Mouse (Mus musculus) CH12.LX (cell line): ENCODE measurements around the gene Rnf31. TPM values are rescaled to one million over a fixed set of nuclear protein-coding genes. Genes with fewer than 3 reads are reported as not detected.
A peak's percentile ranks its signal among the peaks of the same experiment; 100 is the strongest.

Source experiments
- DNase-seq: peaks from one replicate; pipeline ENCODE4 v3.0.0-alpha.2; 2013; ENCODE audit errors: extremely low read depth
- H3K27ac ChIP-seq: 2 replicates; pipeline ENCODE4 v1.5.1; 2012; ENCODE audit warnings: low read depth, mild to moderate bottlenecking, control low read depth, moderate library complexity; ENCODE audit not compliant: insufficient read depth
- H3K27me3 ChIP-seq: replicated peaks from 2 replicates; pipeline ENCODE3; 2012; ENCODE audit warnings: inconsistent platforms
- H3K36me3 ChIP-seq, 2 experiments: replicated peaks in 1 of 2; 2 replicates each; pipeline versions ENCODE3 to v1.6.1; 2012; ENCODE audit warnings: inconsistent platforms in 1 of 2, low read length in 1 of 2, mild to moderate bottlenecking in 1 of 2, mixed read lengths in 1 of 2, moderate library complexity in 1 of 2; ENCODE audit not compliant: control insufficient read depth in 1 of 2, insufficient read depth in 1 of 2
- H3K4me1 ChIP-seq, 2 experiments: 2 replicates each; pipeline ENCODE4 v1.6.1; 2012; ENCODE audit warnings: inconsistent platforms in 1 of 2, moderate library complexity in 1 of 2; ENCODE audit not compliant: insufficient read depth in 2 of 2, control insufficient read depth in 1 of 2
- H3K4me2 ChIP-seq: 2 replicates; pipeline ENCODE4 v1.6.1; 2012; ENCODE audit warnings: low read depth, mild to moderate bottlenecking, control low read depth; ENCODE audit not compliant: poor library complexity, insufficient read depth, severe bottlenecking
- H3K4me3 ChIP-seq, 3 experiments: fragments of 150-350 bp in 1 of 3; sonication (generic) in 1 of 3; replicated peaks in 1 of 3; 2 replicates each; pipeline versions ENCODE3 to v1.5.1; 2011 to 2012; ENCODE audit warnings: low read depth in 2 of 3, low read length in 2 of 3, mild to moderate bottlenecking in 2 of 3, moderate library complexity in 2 of 3, control low read depth in 1 of 3, improper control_type of control experiment in 1 of 3, inconsistent platforms in 1 of 3, mixed read lengths in 1 of 3; ENCODE audit not compliant: poor library complexity in 1 of 3
- H3K79me2 ChIP-seq: replicated peaks from 2 replicates; pipeline ENCODE4 v1.6.1; 2012; ENCODE audit warnings: mild to moderate bottlenecking, moderate library complexity; ENCODE audit not compliant: control insufficient read depth, poor library complexity, insufficient read depth, severe bottlenecking; ENCODE audit errors: extremely low read depth
- H3K9ac ChIP-seq: 2 replicates; pipeline ENCODE4 v1.6.1; 2012; ENCODE audit warnings: low read depth, mild to moderate bottlenecking, control low read depth, moderate library complexity; ENCODE audit not compliant: insufficient read depth
- H3K9me3 ChIP-seq: replicated peaks from 2 replicates; pipeline ENCODE3; 2012; ENCODE audit warnings: low read length, inconsistent platforms, mixed read lengths
- BHLHE40 ChIP-seq: IDR thresholded peaks from 2 replicates; pipeline ENCODE4 v1.6.1; 2011; ENCODE audit warnings: mild to moderate bottlenecking, low read depth, low read length, improper control_type of control experiment
- CHD1 ChIP-seq: IDR thresholded peaks from 2 replicates; pipeline ENCODE4 v1.6.1; 2012; ENCODE audit warnings: low read depth, low read length, improper control_type of control experiment, inconsistent platforms
- CHD2 ChIP-seq: IDR thresholded peaks from 2 replicates; pipeline ENCODE4 v1.6.1; 2011; ENCODE audit warnings: low read length, improper control_type of control experiment
- CTCF ChIP-seq, 2 experiments: IDR thresholded peaks in 1 of 2; conservative IDR thresholded peaks in 1 of 2; 2 replicates each; pipeline ENCODE4 v1.5.1; 2011 to 2012; ENCODE audit warnings: low read depth in 2 of 2, low read length in 2 of 2, improper control_type of control experiment in 1 of 2, inconsistent platforms in 1 of 2, mild to moderate bottlenecking in 1 of 2, moderate library complexity in 1 of 2
- E2F4 ChIP-seq: IDR thresholded peaks from 2 replicates; pipeline ENCODE4 v1.6.1; 2011; ENCODE audit warnings: low read depth, low read length, improper control_type of control experiment; ENCODE audit not compliant: insufficient replicate concordance
- ELF1 ChIP-seq: IDR thresholded peaks from 2 replicates; pipeline ENCODE4 v1.6.1; 2014; ENCODE audit warnings: low read depth, mild to moderate bottlenecking, inconsistent platforms, low read length, improper control_type of control experiment
- ETS1 ChIP-seq: conservative IDR thresholded peaks from 2 replicates; pipeline ENCODE4 v1.6.1; 2012; ENCODE audit warnings: low read depth, mild to moderate bottlenecking, inconsistent platforms, low read length, improper control_type of control experiment, moderate library complexity
- IRF4 ChIP-seq: IDR thresholded peaks from 2 replicates; pipeline ENCODE4 v1.6.1; 2014; ENCODE audit warnings: low read depth, mild to moderate bottlenecking, inconsistent platforms, low read length, improper control_type of control experiment
- JUN ChIP-seq: IDR thresholded peaks from 2 replicates; pipeline ENCODE4 v1.6.1; 2011; ENCODE audit warnings: low read depth, mild to moderate bottlenecking, low read length, improper control_type of control experiment, moderate library complexity; ENCODE audit not compliant: insufficient read depth
- JUND ChIP-seq: conservative IDR thresholded peaks from 2 replicates; pipeline ENCODE4 v1.6.1; 2011; ENCODE audit warnings: low read depth, low read length, improper control_type of control experiment
- MAFK ChIP-seq: IDR thresholded peaks from 2 replicates; pipeline ENCODE4 v1.6.1; 2011; ENCODE audit warnings: low read length, improper control_type of control experiment; ENCODE audit not compliant: insufficient replicate concordance
- MAX ChIP-seq: IDR thresholded peaks from 2 replicates; pipeline ENCODE4 v1.6.1; 2011; ENCODE audit warnings: low read length, improper control_type of control experiment
- MAZ ChIP-seq: IDR thresholded peaks from 2 replicates; pipeline ENCODE4 v1.6.1; 2012; ENCODE audit warnings: low read depth, mild to moderate bottlenecking, inconsistent platforms, low read length, improper control_type of control experiment, moderate library complexity
- MEF2A ChIP-seq: IDR thresholded peaks from 2 replicates; pipeline ENCODE4 v1.6.1; 2014; ENCODE audit warnings: low read depth, mild to moderate bottlenecking, inconsistent platforms, low read length, improper control_type of control experiment, borderline replicate concordance
- MXI1 ChIP-seq: IDR thresholded peaks from 2 replicates; pipeline ENCODE4 v1.6.1; 2011; ENCODE audit warnings: mild to moderate bottlenecking, low read depth, low read length, improper control_type of control experiment
- MYC ChIP-seq: IDR thresholded peaks from 2 replicates; pipeline ENCODE4 v1.6.1; 2011; ENCODE audit warnings: low read depth, mild to moderate bottlenecking, improper control_type of control experiment, low read length
- NELFE ChIP-seq: IDR thresholded peaks from 2 replicates; pipeline ENCODE4 v1.6.1; 2011; ENCODE audit warnings: low read depth, low read length, improper control_type of control experiment
- NRF1 ChIP-seq: IDR thresholded peaks from 2 replicates; pipeline ENCODE4 v1.6.1; 2014; ENCODE audit warnings: low read depth, mild to moderate bottlenecking, inconsistent platforms, low read length, improper control_type of control experiment, moderate library complexity
- POLR2A ChIP-seq: IDR thresholded peaks from 2 replicates; pipeline ENCODE4 v1.6.1; 2011; ENCODE audit warnings: low read depth, mild to moderate bottlenecking, improper control_type of control experiment, low read length
- POLR2AphosphoS2 ChIP-seq: IDR thresholded peaks from 2 replicates; pipeline ENCODE4 v1.6.1; 2011; ENCODE audit warnings: low read depth, low read length, improper control_type of control experiment
- RAD21 ChIP-seq: IDR thresholded peaks from 2 replicates; pipeline ENCODE4 v1.6.1; 2011; ENCODE audit warnings: low read depth, mild to moderate bottlenecking, low read length, improper control_type of control experiment, moderate library complexity
- RCOR1 ChIP-seq: conservative IDR thresholded peaks from 2 replicates; pipeline ENCODE4 v1.6.1; 2012; ENCODE audit warnings: low read depth, mild to moderate bottlenecking, inconsistent platforms, low read length, improper control_type of control experiment
- TBP ChIP-seq: conservative IDR thresholded peaks from 2 replicates; pipeline ENCODE4 v1.6.1; 2011; ENCODE audit warnings: low read depth, low read length, improper control_type of control experiment
- UBTF ChIP-seq: IDR thresholded peaks from 2 replicates; pipeline ENCODE4 v1.6.1; 2012; ENCODE audit warnings: low read depth, mild to moderate bottlenecking, inconsistent platforms, low read length, improper control_type of control experiment, moderate library complexity
- USF1 ChIP-seq: IDR thresholded peaks from 2 replicates; pipeline ENCODE4 v1.6.1; 2014; ENCODE audit warnings: low read depth, mild to moderate bottlenecking, inconsistent platforms, low read length, improper control_type of control experiment
- USF2 ChIP-seq: conservative IDR thresholded peaks from 2 replicates; pipeline ENCODE4 v1.6.1; 2011; ENCODE audit warnings: low read depth, low read length, improper control_type of control experiment
- ZKSCAN1 ChIP-seq: IDR thresholded peaks from 2 replicates; pipeline ENCODE4 v1.6.1; 2012; ENCODE audit warnings: low read depth, inconsistent platforms, low read length, improper control_type of control experiment, borderline replicate concordance
- ZMIZ1 ChIP-seq: IDR thresholded peaks from 2 replicates; pipeline ENCODE4 v1.6.1; 2012; ENCODE audit warnings: low read depth, mild to moderate bottlenecking, inconsistent platforms, low read length, improper control_type of control experiment
- ZNF384 ChIP-seq: IDR thresholded peaks from 2 replicates; pipeline ENCODE4 v1.6.1; 2012; ENCODE audit warnings: low read depth, low read length, improper control_type of control experiment, inconsistent platforms
- dilution Hi-C: fragments of 300-500 bp; cut with MboI; formaldehyde crosslinking; loops from 2 replicates; pipeline ENCODE4 v1.14.3; 2020; ENCODE audit warnings: low sequenced_read_pairs; ENCODE audit not compliant: extremely low pct_unique_long_range_greater_than_20kb, extremely low pct_ligation_motif_present
- in situ Hi-C: fragments of 300-500 bp; cut with MboI; formaldehyde crosslinking; loops from 3 replicates; pipeline ENCODE4 v1.14.3; 2019; ENCODE audit warnings: low sequenced_read_pairs, low pct_ligation_motif_present, low pct_unique_long_range_greater_than_20kb, mixed read lengths
- polyA plus RNA-seq: library from polyadenylated mRNA; unstranded; fragments of >175 nt; gene quantifications from 2 replicates; pipeline ENCODE4 v1.2.1, GENCODE M21; 2012; ENCODE audit warnings: low read depth; ENCODE audit not compliant: insufficient read length
- total RNA-seq, 2 experiments: library from RNA; depleted of rRNA; stranded (reverse); fragments of 300-350 nt in 1 of 2; fragments of >200 nt in 1 of 2; gene quantifications; 2 replicates each; pipeline ENCODE4 v1.2.3; 2012 to 2014

Rnf31 gene
- total and polyA plus RNA-seq, 3 experiments = 3.8 to 22.6 (median 15.9) TPM

DNA sequence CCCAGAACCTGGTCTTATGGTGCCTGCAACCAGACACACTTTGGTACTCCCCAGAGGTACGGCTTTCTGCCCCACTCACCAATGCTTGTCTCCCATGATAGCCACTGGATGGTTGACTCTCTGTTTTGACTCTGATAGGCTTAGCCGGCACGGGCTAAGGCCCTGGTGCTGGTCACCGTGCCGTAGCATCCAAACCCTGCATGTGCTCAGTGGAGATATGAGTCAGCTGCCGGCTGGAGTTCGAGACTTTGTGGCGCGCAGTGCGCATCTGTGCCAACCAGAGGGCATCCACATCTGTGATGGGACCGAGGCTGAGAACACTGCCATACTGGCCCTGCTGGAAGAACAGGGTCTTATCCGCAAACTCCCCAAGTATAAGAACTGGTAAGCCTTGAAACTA lies 49.2 kb upstream of the Rnf31 start:
- Histone ChIP-seq H3K79me2 (peaks cover 22% of the 10 kb centered on the region), H3K9ac (peak overlapping the region; percentile 97), H3K4me2 (peak overlapping the region; percentile 92), H3K4me1 (peaks cover 13 to 54% of the 10 kb centered on the region in 2 experiments), H3K27me3 (no peaks in the 10 kb centered on the region), H3K4me3 (peak overlapping the region; percentile 83 to 93 (median 87)), H3K9me3 (no peaks in the 10 kb centered on the region), H3K27ac (peak overlapping the region; percentile 38; the same call in 1 of the 2 replicates), H3K36me3 (peaks cover 52 to 60% of the 10 kb centered on the region in 2 experiments)
- peak; percentile 63 for DNase-seq
- dilution Hi-C loops = no loop called here
- TF ChIP-seq MAZ (no peak), RAD21 (no peak), CHD2 (no peak), RCOR1 (no peak), NELFE (no peak), MEF2A (no peak), USF1 (no peak), ZMIZ1 (no peak), POLR2AphosphoS2 (peak; percentile 42; the same call in 1 of the 2 replicates), JUN (no peak), ELF1 (no peak), UBTF (no peak), IRF4 (peak; percentile 76), ETS1 (peak; percentile 56; the same call in 1 of the 2 replicates), MYC (peak; percentile 57; the same call in 1 of the 2 replicates), E2F4 (no peak), JUND (no peak), POLR2A (no peak), NRF1 (0 out of 2 replicates have a peak, but pooled peaks have one; percentile 33), BHLHE40 (peak; percentile 94), MXI1 (peak; percentile 76), MAX (peak; percentile 62; the same call in 1 of the 2 replicates), MAFK (no peak)
- in situ Hi-C loops = no loop called here

DNA sequence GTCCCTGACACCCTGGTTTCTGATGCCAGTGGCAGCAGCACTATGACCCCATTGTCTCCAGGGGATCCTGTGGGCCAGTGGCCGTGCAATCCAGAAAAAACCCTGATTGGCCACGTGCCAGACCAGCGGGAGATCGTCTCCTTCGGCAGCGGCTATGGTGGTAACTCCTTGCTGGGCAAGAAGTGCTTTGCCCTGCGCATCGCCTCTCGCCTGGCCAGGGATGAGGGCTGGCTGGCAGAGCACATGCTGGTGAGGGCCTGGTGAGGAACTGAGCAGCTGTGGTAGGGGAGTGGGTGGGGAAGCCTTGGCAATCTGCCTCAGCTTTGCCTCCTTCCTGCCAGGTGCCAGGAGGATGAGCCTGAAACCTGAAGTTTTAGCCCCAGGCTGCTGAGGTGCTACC lies 47.2 kb upstream of the Rnf31 start:
- TF ChIP-seq ELF1 (no peak), JUN (no peak), POLR2AphosphoS2 (no peak), USF2 (no peak), RAD21 (no peak), TBP (no peak), MAZ (no peak), NRF1 (no peak), NELFE (no peak), ZNF384 (no peak), ZKSCAN1 (no peak), CTCF (conservative IDR thresholded peaks at IDR 0.05 in 1 of 2, IDR thresholded peaks at IDR 0.05 in 1 of 2; ENCODE audit: low read depth in 2 of 2, low read length in 2 of 2) (no peak), BHLHE40 (no peak), POLR2A (no peak), IRF4 (no peak), E2F4 (no peak), MYC (no peak), CHD1 (no peak)
- Histone ChIP-seq H3K4me3 (no peak overlapping the region), H3K36me3 (peaks cover 72 to 80% of the 10 kb centered on the region in 2 experiments), H3K4me1 (peaks cover 11 to 49% of the 10 kb centered on the region in 2 experiments), H3K27ac (no peak overlapping the region), H3K4me2 (no peak overlapping the region), H3K27me3 (no peaks in the 10 kb centered on the region), H3K9me3 (no peaks in the 10 kb centered on the region), H3K9ac (no peak overlapping the region), H3K79me2 (peaks cover 22% of the 10 kb centered on the region)
- in situ Hi-C loops = no loop called here
- no peak for DNase-seq
- dilution Hi-C loops = no loop called here
